Mouse (Mus musculus) myocyte (in vitro differentiated cells): ENCODE measurements at regions not wholly inside any gene's neighbourhood (a gene's known extent, or its start where the extent isn't known, plus 50 kb on each side); places are given as distances from the start of the nearest gene placed in this dataset.

Experiments used
- MYOD1 ChIP-seq, 3 experiments: IDR thresholded peaks; one replicate each; pipeline ENCODE4 v1.6.1; 2011; ENCODE audit warnings: control low read depth in 2 of 3, low read depth in 2 of 3, mild to moderate bottlenecking in 2 of 3, moderate library complexity in 1 of 3; ENCODE audit not compliant: insufficient read length in 2 of 3, control insufficient read depth in 1 of 3
- POLR2A ChIP-seq: IDR thresholded peaks from one replicate; pipeline ENCODE4 v1.6.1; 2011; ENCODE audit warnings: low read depth, mild to moderate bottlenecking, control low read depth, moderate library complexity; ENCODE audit not compliant: insufficient read length
- USF1 ChIP-seq: IDR thresholded peaks from one replicate; pipeline ENCODE4 v1.6.1; 2011; ENCODE audit warnings: low read depth, mild to moderate bottlenecking, control low read depth, moderate library complexity

DNA sequence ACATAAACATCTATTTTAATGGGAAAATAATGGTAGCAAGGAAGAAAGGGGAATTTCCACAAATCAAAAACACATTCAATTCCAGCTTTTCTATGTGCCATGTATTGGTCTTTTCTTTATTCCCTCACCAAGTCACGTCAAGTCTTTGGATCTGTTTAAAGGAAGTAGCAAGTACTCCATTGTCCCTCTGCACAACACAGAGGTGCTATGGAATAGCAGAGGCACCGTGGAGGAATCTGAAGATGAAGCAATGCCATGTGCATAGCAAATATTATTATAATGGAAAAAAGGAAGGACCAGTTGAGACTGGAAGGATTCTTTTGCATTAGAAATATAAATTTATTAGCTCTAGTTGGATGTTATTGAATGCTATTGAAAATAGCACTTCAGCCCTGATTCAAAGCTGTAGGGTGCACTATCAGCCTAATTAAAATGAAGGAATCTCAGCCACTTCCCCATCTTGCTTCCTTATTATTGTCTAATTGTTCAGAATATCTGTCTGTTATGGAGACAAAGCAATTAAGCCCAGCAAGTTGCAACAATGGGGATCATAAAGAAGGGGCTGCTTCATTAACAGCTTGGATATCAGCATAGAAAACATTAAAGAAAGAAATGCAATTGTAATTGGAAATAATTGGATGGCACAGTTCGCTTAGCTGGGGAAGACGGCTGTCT lies 362.7 kb upstream of the Sgcd start:
- TF ChIP-seq USF1 (no peak), MYOD1 (IDR thresholded peaks at IDR 0.05; ENCODE audit: control insufficient read depth in 1 of 3, insufficient read length in 2 of 3, low read depth in 2 of 3) (no peak), POLR2A (no peak)
